Mouse (Mus musculus) c-Kit-positive CD71-positive TER-119-negative erythroid progenitor cells, embryonic 14.5 days (primary cell): ENCODE data around the gene Mctp2.
"Not testable (repeated sequence)": the region's sequence is repeated elsewhere in the genome, so short reads cannot be mapped to it uniquely, and the experiment has no call there.

ENCODE experiments used
- DNase-seq: peaks from one replicate; pipeline ENCODE4 v3.0.0-alpha.2; 2013; ENCODE audit warnings: low read depth

Mctp2 gene

DNA sequence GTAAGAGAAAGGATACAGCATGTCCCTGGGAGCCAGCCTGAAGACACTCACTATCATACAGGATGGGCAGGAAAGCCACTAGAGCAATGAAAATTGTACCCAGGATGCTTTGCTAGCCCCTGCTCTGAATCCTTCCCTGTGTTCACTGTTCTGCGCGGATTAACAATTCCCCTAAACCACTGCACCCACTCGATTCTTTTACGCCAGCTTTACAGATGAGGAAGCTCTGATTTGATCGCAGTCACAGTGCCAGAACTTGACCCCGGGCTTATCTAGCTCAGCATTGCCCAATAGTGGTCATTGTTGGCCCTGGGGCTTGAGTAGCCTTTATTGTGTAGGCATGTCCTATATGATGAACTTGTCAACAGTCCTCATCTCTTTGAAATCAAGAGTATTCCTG, 34.9 kb downstream of the Mctp2 start:
- no peak for DNase-seq

GRCm38 (mm10) chr7:72269994-72270393, 36.4 kb downstream of the Mctp2 start:
- no peak for DNase-seq

GRCm38 (mm10) chr7:72260766-72261655, 45.4 kb downstream of the Mctp2 start:
- DNase-seq: no peak

GRCm38 (mm10) chr7:72259045-72259444, 47.4 kb downstream of the Mctp2 start:
- no peak for DNase-seq

GRCm38 (mm10) chr7:72250326-72250725, 56.1 kb downstream of the Mctp2 start:
- not testable (repeated sequence) for DNase-seq

DNA sequence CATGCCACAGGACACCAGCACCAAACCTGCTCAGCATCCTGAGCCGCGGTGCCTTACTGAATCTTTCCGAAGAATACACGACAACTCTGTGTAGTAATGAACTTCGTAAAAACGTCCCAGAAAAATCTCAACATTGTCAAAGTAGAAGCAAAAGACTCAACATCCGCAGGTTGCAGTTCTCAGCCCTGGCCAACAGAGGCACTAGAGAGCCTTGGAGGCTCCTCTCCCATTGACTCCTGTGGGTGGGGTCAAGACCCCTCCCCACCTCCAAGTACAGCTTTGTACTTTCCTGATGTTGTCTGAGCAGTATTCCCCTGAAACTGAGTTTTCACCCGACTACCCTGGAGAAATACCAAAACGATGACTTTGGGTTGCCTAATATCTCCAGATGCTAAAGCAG, 65.1 kb downstream of the Mctp2 start:
- DNase-seq: no peak

- DNase-seq: peak; percentile 15
Observed at GRCm38 (mm10) chr7:72239782-72240493, 66.5 kb downstream of the Mctp2 start.

DNA sequence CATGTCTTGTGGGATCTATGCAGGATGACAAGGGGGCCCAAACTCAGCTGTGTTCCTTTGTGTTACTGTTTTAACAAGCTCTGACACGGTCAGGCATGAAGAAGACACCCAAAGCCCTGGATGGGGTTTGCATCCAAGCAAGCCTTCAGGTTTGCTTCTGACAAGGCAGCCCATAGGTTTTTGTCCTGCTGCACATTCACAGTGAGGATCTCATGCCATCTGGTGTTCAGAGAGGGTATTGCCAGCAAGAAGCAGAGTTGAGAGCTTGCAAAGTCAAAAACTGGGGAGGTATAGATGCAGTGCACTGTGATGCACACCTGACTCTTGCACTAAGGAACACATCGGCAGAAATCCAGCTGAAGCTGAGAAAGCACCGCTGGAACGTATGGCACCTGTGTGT, 67.8 kb downstream of the Mctp2 start:
- DNase-seq: peak; percentile 14

GRCm38 (mm10) chr7:72234433-72234998, 71.9 kb downstream of the Mctp2 start:
- peak; percentile 11 for DNase-seq

- DNase-seq: no peak
Observed at GRCm38 (mm10) chr7:72231182-72231877, 75.1 kb downstream of the Mctp2 start.

- no peak for DNase-seq
Observed at GRCm38 (mm10) chr7:72229925-72230324, 76.5 kb downstream of the Mctp2 start.

- no peak for DNase-seq
Observed at GRCm38 (mm10) chr7:72223558-72223957, 82.8 kb downstream of the Mctp2 start.

- DNase-seq: no peak
Observed at GRCm38 (mm10) chr7:72222532-72222931, 83.9 kb downstream of the Mctp2 start.

GRCm38 (mm10) chr7:72218048-72218447, 88.4 kb downstream of the Mctp2 start:
- no peak for DNase-seq

DNA sequence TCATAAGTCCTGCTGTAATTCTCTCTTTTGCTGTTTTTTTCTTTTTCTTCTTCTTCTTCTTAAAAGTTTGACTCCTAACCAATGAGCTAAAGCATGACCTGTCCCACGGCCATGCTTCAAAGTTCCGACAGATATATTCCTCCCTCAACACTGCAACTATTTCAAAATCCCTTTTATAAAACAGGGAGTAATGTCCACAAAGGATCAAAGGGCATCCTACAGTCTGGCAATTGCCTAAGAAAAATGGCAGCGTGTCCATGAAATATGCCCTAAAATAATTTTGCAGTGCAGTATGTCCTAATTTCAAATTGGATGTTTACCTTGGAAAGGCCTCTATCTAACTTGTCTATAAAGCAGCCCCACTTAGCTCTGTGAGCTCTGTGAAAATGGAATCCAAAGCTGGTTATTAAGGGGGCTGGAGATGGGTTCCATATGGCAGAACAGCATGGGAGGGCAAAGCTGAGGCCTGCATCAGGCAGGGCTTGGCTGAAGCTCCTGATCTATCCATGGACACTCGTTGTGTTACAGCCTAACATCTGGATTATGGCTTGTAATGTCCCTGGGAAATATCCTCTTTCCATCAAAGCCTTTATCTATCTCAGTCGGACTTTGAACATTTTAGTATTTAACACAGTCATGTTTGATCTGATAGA, 90.7 kb downstream of the Mctp2 start:
- no peak for DNase-seq

GRCm38 (mm10) chr7:72210201-72210600, 96.2 kb downstream of the Mctp2 start:
- DNase-seq: no peak

- no peak for DNase-seq
Observed at GRCm38 (mm10) chr7:72209296-72209695, 97.1 kb downstream of the Mctp2 start.

GRCm38 (mm10) chr7:72206841-72207240, 99.6 kb downstream of the Mctp2 start:
- DNase-seq: no peak

- no peak for DNase-seq
Observed at GRCm38 (mm10) chr7:72195709-72196108, 110.7 kb downstream of the Mctp2 start.

DNA sequence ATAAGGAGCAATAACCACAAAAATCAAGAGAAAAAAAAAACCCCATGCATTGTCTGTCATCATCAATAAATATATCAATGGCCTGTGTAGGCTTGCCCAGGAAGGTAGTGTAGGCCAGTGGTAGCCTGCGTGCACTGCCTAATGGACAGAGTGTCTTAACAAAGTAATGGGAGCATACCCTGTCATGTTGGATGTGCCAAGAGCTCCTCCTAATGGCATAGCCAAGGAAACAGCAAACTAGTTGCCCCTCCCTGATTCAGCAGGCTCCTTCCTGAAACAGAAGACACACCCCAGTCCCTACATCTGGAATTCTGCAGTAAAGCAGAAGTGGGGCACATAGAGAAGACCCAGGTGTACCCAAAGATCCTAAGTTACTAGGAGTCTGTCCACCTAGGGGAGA, 113.1 kb downstream of the Mctp2 start:
- DNase-seq: no peak

GRCm38 (mm10) chr7:72181651-72182050, 124.8 kb downstream of the Mctp2 start:
- no peak for DNase-seq

DNA sequence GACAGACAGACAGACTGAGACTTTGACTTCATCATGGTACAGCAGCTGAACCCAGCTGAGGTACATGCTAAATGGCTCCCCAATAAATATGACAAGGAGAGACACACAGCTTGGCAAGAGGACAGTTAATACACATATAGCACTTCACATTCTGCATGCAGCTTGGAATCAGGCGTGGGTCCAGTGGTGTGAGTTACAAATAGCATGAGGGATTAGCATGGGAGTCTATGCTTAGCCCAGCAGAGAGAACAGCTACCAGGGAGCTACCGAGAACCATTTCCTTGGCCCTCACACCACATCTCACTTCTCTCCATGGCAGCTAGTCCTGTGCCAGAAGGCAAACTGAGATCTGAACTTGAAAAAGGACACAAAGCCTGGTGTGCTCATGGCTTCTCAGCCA, 137.1 kb downstream of the Mctp2 start:
- no peak for DNase-seq
